Mouse (Mus musculus) cerebellum, adult (tissue): ENCODE data around the gene Spns3.
A peak's percentile ranks its signal among the peaks of the same experiment; 100 is the strongest.

ENCODE experiments used
- ATAC-seq: cut with Nextera tagmentation; 2 replicates; pipeline ENCODE4 v1.9.2; 2017; ENCODE audit warnings: mild to moderate bottlenecking, moderate library complexity, mixed read lengths; ENCODE audit not compliant: insufficient number of reproducible peaks, low FRiP score, low TSS enrichment

Spns3 gene

GRCm38 (mm10) chr11:72521598-72522541 lies 28.4 kb downstream of the Spns3 start:
- no peak for ATAC-seq

- ATAC-seq: no peak
These were observed 30.4 kb downstream of the Spns3 start for GRCm38 (mm10) chr11:72519895-72520294.

GRCm38 (mm10) chr11:72519189-72519588 lies 31.1 kb downstream of the Spns3 start:
- no peak for ATAC-seq

- ATAC-seq: no peak
These were observed 31.9 kb downstream of the Spns3 start for GRCm38 (mm10) chr11:72518449-72518848.

GRCm38 (mm10) chr11:72514967-72515366 lies 35.3 kb downstream of the Spns3 start:
- no peak for ATAC-seq

- no peak for ATAC-seq
These were observed 41.7 kb downstream of the Spns3 start for GRCm38 (mm10) chr11:72508651-72509050.

- no peak for ATAC-seq
These were observed 42.7 kb downstream of the Spns3 start for GRCm38 (mm10) chr11:72507651-72508050.

GRCm38 (mm10) chr11:72504016-72504797 lies 46.1 kb downstream of the Spns3 start:
- no peak for ATAC-seq

GRCm38 (mm10) chr11:72503501-72503921 lies 46.8 kb downstream of the Spns3 start:
- ATAC-seq: no peak

GRCm38 (mm10) chr11:72502236-72502635 lies 48.1 kb downstream of the Spns3 start:
- no peak for ATAC-seq

GRCm38 (mm10) chr11:72501426-72502002 lies 48.8 kb downstream of the Spns3 start:
- ATAC-seq: no peak

GRCm38 (mm10) chr11:72500139-72500538 lies 50.2 kb downstream of the Spns3 start:
- no peak for ATAC-seq

- no peak for ATAC-seq
These were observed 52.9 kb downstream of the Spns3 start for GRCm38 (mm10) chr11:72497367-72497766.

- ATAC-seq: no peak
These were observed 53.5 kb downstream of the Spns3 start for GRCm38 (mm10) chr11:72496775-72497174.

- ATAC-seq: no peak
These were observed 54.2 kb downstream of the Spns3 start for GRCm38 (mm10) chr11:72496066-72496465.

GRCm38 (mm10) chr11:72494046-72494988 lies 56.0 kb downstream of the Spns3 start:
- no peak for ATAC-seq

GRCm38 (mm10) chr11:72491130-72491960 lies 59.0 kb downstream of the Spns3 start:
- ATAC-seq: no peak

- peak; percentile 62; the same call in 1 of the 2 replicates for ATAC-seq
These were observed 60.4 kb downstream of the Spns3 start, which contains the start of gene Spns2 for GRCm38 (mm10) chr11:72489881-72490301. Gene Spns2, minus strand, starts transcription at chr11:72489904.

GRCm38 (mm10) chr11:72489397-72489796 lies 60.9 kb downstream of the Spns3 start:
- ATAC-seq: no peak
